Mouse (Mus musculus): ENCODE measurements around the gene Pdzd8. TPM values are rescaled to one million over a fixed set of nuclear protein-coding genes. Genes with fewer than 3 reads are reported as not detected.

Pdzd8 gene
- polyA plus RNA-seq, 1 experiment = 35.1 TPM

DNA sequence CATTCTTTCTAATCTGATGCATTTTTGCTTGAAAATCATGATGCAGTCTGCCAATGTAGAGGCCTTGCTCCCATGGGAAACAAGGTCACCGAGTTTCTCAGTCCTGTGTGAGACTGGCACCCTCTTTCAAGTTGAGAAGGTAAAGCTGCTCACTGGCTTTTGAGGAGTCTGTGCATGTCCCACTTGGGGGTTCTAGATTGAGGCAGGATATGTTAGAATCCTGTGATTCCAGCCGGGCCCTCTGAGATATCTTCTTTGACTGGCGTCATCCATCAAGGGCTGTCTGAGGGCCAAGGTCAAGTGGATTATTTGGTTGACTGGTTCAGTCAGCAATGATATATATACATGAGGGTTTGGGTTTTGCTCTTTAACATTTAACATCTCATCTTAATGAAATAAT, 63.6 kb downstream of the Pdzd8 start:
- Histone ChIP-seq H3K36me3 (ENCODE audit: control insufficient read depth, insufficient read depth, low read length, poor library complexity, severe bottlenecking) (no peaks in the 10 kb centered on the region), H3K9me3 (replicated peaks; ENCODE audit: control insufficient read depth, insufficient read depth, low read length, poor library complexity, severe bottlenecking) (no peaks in the 10 kb centered on the region), H3K9ac (ENCODE audit: low read depth, poor library complexity, severe bottlenecking) (no peak overlapping the region), H3K4me1 (ENCODE audit: control insufficient read depth, insufficient read depth, low read length) (no peaks in the 10 kb centered on the region), H3K27ac (ENCODE audit: insufficient read depth, low read length) (no peak overlapping the region), H3K27me3 (ENCODE audit: control insufficient read depth, insufficient read depth, low read length, poor library complexity, severe bottlenecking) (no peaks in the 10 kb centered on the region), H3K4me3 (ENCODE audit: low read depth, low read length) (no peak overlapping the region)
- no peak for TF ChIP-seq POLR2A (IDR thresholded peaks at IDR 0.05; ENCODE audit: insufficient read depth, low read length)
- no peak for TF ChIP-seq CTCF (IDR thresholded peaks at IDR 0.05; ENCODE audit: low read depth, low read length)
- TF ChIP-seq EP300 (IDR thresholded peaks at IDR 0.05; ENCODE audit: insufficient read depth, low read depth, low read length) = no peak

DNA sequence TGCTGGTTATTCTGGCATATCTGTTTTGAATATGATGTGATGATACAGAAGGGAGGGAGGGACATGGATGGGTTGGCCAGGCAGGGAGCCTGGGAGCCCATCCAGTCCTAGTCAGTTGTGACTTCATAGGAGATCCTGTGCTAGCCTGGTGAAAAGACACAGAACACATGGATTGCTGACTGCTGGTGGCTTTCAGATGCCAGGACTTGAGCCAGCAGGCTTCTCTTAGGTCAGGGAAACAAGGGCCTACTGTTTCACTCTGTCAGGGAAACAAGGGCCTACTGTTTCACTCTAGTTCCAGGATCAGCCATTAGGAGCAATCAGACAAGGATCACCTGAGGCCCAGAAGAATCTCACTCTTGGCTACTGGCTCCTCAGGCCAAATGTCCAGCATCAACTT, 64.7 kb downstream of the Pdzd8 start:
- Histone ChIP-seq H3K27ac (ENCODE audit: insufficient read depth, low read length) (no peak overlapping the region), H3K4me3 (ENCODE audit: low read depth, low read length) (no peak overlapping the region), H3K4me1 (ENCODE audit: control insufficient read depth, insufficient read depth, low read length) (no peaks in the 10 kb centered on the region), H3K36me3 (ENCODE audit: control insufficient read depth, insufficient read depth, low read length, poor library complexity, severe bottlenecking) (no peaks in the 10 kb centered on the region), H3K9ac (ENCODE audit: low read depth, poor library complexity, severe bottlenecking) (no peak overlapping the region), H3K9me3 (replicated peaks; ENCODE audit: control insufficient read depth, insufficient read depth, low read length, poor library complexity, severe bottlenecking) (no peaks in the 10 kb centered on the region), H3K27me3 (ENCODE audit: control insufficient read depth, insufficient read depth, low read length, poor library complexity, severe bottlenecking) (no peaks in the 10 kb centered on the region)
- TF ChIP-seq EP300 (IDR thresholded peaks at IDR 0.05; ENCODE audit: insufficient read depth, low read depth, low read length) (no peak), CTCF (IDR thresholded peaks at IDR 0.05; ENCODE audit: low read depth, low read length) (no peak), POLR2A (IDR thresholded peaks at IDR 0.05; ENCODE audit: insufficient read depth, low read length) (no peak)

GRCm38 (mm10) chr19:59276354-59276753, 69.2 kb downstream of the Pdzd8 start:
- TF ChIP-seq CTCF (IDR thresholded peaks at IDR 0.05; ENCODE audit: low read depth, low read length) = no peak
- no peak for TF ChIP-seq POLR2A (IDR thresholded peaks at IDR 0.05; ENCODE audit: insufficient read depth, low read length)
- TF ChIP-seq EP300 (IDR thresholded peaks at IDR 0.05; ENCODE audit: insufficient read depth, low read depth, low read length) = no peak
- H3K36me3 ChIP-seq (ENCODE audit: control insufficient read depth, insufficient read depth, low read length, poor library complexity, severe bottlenecking) = no peaks in the 10 kb centered on the region
- no peak overlapping the region for H3K4me3 ChIP-seq (ENCODE audit: low read depth, low read length)
- H3K4me1 ChIP-seq (ENCODE audit: control insufficient read depth, insufficient read depth, low read length) = no peaks in the 10 kb centered on the region
- H3K27me3 ChIP-seq (ENCODE audit: control insufficient read depth, insufficient read depth, low read length, poor library complexity, severe bottlenecking) = no peaks in the 10 kb centered on the region
- H3K27ac ChIP-seq (ENCODE audit: insufficient read depth, low read length) = no peak overlapping the region
- no peak overlapping the region for H3K9ac ChIP-seq (ENCODE audit: low read depth, poor library complexity, severe bottlenecking)
- no peaks in the 10 kb centered on the region for H3K9me3 ChIP-seq (replicated peaks; ENCODE audit: control insufficient read depth, insufficient read depth, low read length, poor library complexity, severe bottlenecking)

GRCm38 (mm10) chr19:59273190-59273589, 72.4 kb downstream of the Pdzd8 start:
- Histone ChIP-seq H3K4me1 (ENCODE audit: control insufficient read depth, insufficient read depth, low read length) (no peaks in the 10 kb centered on the region), H3K36me3 (ENCODE audit: control insufficient read depth, insufficient read depth, low read length, poor library complexity, severe bottlenecking) (no peaks in the 10 kb centered on the region), H3K4me3 (ENCODE audit: low read depth, low read length) (no peak overlapping the region), H3K27me3 (ENCODE audit: control insufficient read depth, insufficient read depth, low read length, poor library complexity, severe bottlenecking) (no peaks in the 10 kb centered on the region), H3K27ac (ENCODE audit: insufficient read depth, low read length) (no peak overlapping the region), H3K9ac (ENCODE audit: low read depth, poor library complexity, severe bottlenecking) (no peak overlapping the region), H3K9me3 (replicated peaks; ENCODE audit: control insufficient read depth, insufficient read depth, low read length, poor library complexity, severe bottlenecking) (no peaks in the 10 kb centered on the region)
- TF ChIP-seq CTCF (IDR thresholded peaks at IDR 0.05; ENCODE audit: low read depth, low read length) = no peak
- no peak for TF ChIP-seq EP300 (IDR thresholded peaks at IDR 0.05; ENCODE audit: insufficient read depth, low read depth, low read length)
- TF ChIP-seq POLR2A (IDR thresholded peaks at IDR 0.05; ENCODE audit: insufficient read depth, low read length) = no peak

DNA sequence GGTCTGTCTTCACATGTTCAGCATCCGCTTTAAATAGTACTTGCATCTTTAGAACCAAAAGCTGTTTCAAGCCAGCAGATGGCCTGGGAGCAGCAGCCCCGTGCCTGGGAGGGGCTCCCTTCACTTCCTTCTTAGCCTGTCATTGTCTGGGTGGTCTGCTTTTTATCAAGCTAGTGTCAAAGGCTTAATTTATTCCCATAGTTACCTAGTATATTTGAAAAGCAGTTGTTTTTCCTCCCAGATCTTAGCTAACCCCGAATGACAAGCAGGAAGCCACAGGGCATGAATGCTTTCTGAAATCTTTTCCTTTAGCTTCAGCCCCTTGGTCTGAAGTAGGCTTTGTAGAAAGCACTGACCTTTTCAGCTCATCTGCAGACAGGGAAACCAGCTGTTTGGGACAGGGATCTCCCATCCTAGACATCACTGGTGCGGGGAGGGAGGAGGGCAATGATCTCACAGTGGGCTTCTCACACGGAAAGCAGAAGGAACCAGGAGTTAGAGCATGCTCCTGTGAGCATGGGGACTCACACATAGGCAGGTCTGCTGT, 78.1 kb downstream of the Pdzd8 start:
- no peak overlapping the region for H3K27ac ChIP-seq (ENCODE audit: insufficient read depth, low read length)
- H3K36me3 ChIP-seq (ENCODE audit: control insufficient read depth, insufficient read depth, low read length, poor library complexity, severe bottlenecking) = no peaks in the 10 kb centered on the region
- no peaks in the 10 kb centered on the region for H3K4me1 ChIP-seq (ENCODE audit: control insufficient read depth, insufficient read depth, low read length)
- H3K9me3 ChIP-seq (replicated peaks; ENCODE audit: control insufficient read depth, insufficient read depth, low read length, poor library complexity, severe bottlenecking) = no peaks in the 10 kb centered on the region
- H3K9ac ChIP-seq (ENCODE audit: low read depth, poor library complexity, severe bottlenecking) = no peak overlapping the region
- H3K27me3 ChIP-seq (ENCODE audit: control insufficient read depth, insufficient read depth, low read length, poor library complexity, severe bottlenecking) = no peaks in the 10 kb centered on the region
- H3K4me3 ChIP-seq (ENCODE audit: low read depth, low read length) = no peak overlapping the region
- TF ChIP-seq POLR2A (IDR thresholded peaks at IDR 0.05; ENCODE audit: insufficient read depth, low read length) = no peak
- TF ChIP-seq EP300 (IDR thresholded peaks at IDR 0.05; ENCODE audit: insufficient read depth, low read depth, low read length) = no peak
- no peak for TF ChIP-seq CTCF (IDR thresholded peaks at IDR 0.05; ENCODE audit: low read depth, low read length)

GRCm38 (mm10) chr19:59265907-59266306, 79.7 kb downstream of the Pdzd8 start:
- no peaks in the 10 kb centered on the region for H3K4me1 ChIP-seq (ENCODE audit: control insufficient read depth, insufficient read depth, low read length)
- no peak overlapping the region for H3K9ac ChIP-seq (ENCODE audit: low read depth, poor library complexity, severe bottlenecking)
- no peaks in the 10 kb centered on the region for H3K36me3 ChIP-seq (ENCODE audit: control insufficient read depth, insufficient read depth, low read length, poor library complexity, severe bottlenecking)
- no peak overlapping the region for H3K27ac ChIP-seq (ENCODE audit: insufficient read depth, low read length)
- H3K27me3 ChIP-seq (ENCODE audit: control insufficient read depth, insufficient read depth, low read length, poor library complexity, severe bottlenecking) = peaks cover 4% of the 10 kb centered on the region; the same call in 1 of the 2 replicates
- H3K4me3 ChIP-seq (ENCODE audit: low read depth, low read length) = no peak overlapping the region
- H3K9me3 ChIP-seq (replicated peaks; ENCODE audit: control insufficient read depth, insufficient read depth, low read length, poor library complexity, severe bottlenecking) = no peaks in the 10 kb centered on the region
- TF ChIP-seq POLR2A (IDR thresholded peaks at IDR 0.05; ENCODE audit: insufficient read depth, low read length) (no peak), EP300 (IDR thresholded peaks at IDR 0.05; ENCODE audit: insufficient read depth, low read depth, low read length) (no peak), CTCF (IDR thresholded peaks at IDR 0.05; ENCODE audit: low read depth, low read length) (no peak)
